Mouse (Mus musculus): ENCODE measurements around the gene Gpr107. TPM values are rescaled to one million over a fixed set of nuclear protein-coding genes. Genes with fewer than 3 reads are reported as not detected.
A peak's percentile ranks its signal among the peaks of the same experiment; 100 is the strongest.
"Not testable (repeated sequence)": the region's sequence is repeated elsewhere in the genome, so short reads cannot be mapped to it uniquely, and the experiment has no call there.

The Gpr107 gene
- polyA plus RNA-seq, 1 experiment from 2014 or later: 39.8 TPM

DNA sequence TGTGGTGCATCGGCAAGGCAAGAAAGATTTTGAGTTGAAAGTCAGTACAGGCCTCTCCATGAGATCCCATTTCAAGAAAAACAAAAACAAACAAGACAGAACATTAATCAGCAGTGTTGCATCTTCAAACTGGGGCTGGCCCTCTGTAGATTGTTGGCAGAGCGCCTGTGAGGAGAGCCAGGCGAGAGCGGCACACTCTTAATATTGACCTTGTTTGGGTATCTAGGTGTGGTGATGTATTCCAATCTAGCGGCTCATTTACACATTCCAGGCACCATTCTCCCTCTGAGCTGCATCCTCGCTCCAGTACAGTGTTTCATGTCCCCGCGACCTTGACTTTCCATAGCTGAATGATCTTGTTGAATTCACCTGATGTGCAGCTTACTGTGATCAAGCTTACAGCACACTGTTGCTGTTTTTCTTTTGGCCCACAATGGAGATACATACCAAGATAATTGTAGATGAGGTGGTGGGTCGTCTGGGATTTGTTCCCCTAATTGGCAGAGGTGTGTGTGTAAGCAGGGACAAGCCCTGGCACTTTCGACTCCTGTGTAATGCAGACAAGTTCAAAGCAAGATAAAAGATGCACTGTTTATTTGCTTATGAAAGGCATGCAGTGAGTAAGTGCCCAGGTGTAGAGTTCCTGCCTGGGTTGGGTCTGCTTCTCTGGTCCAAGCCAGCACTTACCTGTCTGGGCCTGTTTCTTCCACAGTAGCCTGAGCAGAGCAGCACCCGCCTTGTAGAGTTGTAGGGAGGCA lies 11.4 kb downstream of the Gpr107 start:
- no peaks in the 10 kb centered on the region for H3K27me3 ChIP-seq
- peaks cover 27% of the 10 kb centered on the region for H3K36me3 ChIP-seq
- WGBS: 71% methylated on average over 11 of the region's 11 CpGs
- H3K9ac ChIP-seq: peak overlapping the region; percentile 40; the same call in 1 of the 2 replicates
- H3K4me3 ChIP-seq: no peak overlapping the region
- peaks cover 19% of the 10 kb centered on the region for H3K4me1 ChIP-seq
- H3K9me3 ChIP-seq: no peaks in the 10 kb centered on the region
- ATAC-seq (ENCODE audit: insufficient number of reproducible peaks, insufficient read depth, low FRiP score, low TSS enrichment, low read depth): peak; percentile 68
- no peak overlapping the region for H3K4me2 ChIP-seq
- H3K27ac ChIP-seq: peak overlapping the region; percentile 79

GRCm38 (mm10) chr2:31164841-31165455 lies 12.8 kb downstream of the Gpr107 start:
- Histone ChIP-seq H3K9ac (peak overlapping the region; percentile 51; the same call in 1 of the 2 replicates), H3K4me2 (peak overlapping the region; percentile 11; the same call in 1 of the 2 replicates), H3K27me3 (no peaks in the 10 kb centered on the region), H3K27ac (peak overlapping the region; percentile 79), H3K36me3 (peaks cover 41% of the 10 kb centered on the region), H3K9me3 (no peaks in the 10 kb centered on the region), H3K4me1 (peaks cover 19% of the 10 kb centered on the region), H3K4me3 (no peak overlapping the region)
- ATAC-seq (ENCODE audit: insufficient number of reproducible peaks, insufficient read depth, low FRiP score, low TSS enrichment, low read depth): no peak
- WGBS: 33% methylated on average over 5 of the region's 5 CpGs

DNA sequence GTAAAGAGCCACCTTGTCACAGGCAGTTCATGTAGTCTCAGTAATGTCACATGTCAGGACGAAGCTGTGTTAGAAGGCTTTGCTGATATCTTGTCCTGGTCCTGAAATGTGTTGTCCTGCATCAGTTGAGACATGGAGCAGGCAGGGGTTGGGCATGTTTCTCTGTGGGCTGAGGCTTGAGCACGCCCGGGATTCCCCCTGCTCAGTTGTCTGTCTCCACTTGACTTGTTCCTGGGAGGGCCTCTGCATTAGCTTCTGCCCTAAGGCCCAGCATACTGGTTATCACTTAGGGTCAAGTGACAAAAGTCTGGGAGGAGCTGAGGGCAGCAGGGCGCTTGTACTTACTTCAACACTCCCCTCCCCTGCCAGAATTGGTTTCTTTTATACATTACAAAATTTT lies 13.4 kb downstream of the Gpr107 start:
- Histone ChIP-seq H3K4me3 (no peak overlapping the region), H3K9me3 (no peaks in the 10 kb centered on the region), H3K36me3 (peaks cover 41% of the 10 kb centered on the region), H3K4me1 (peaks cover 19% of the 10 kb centered on the region), H3K9ac (peak overlapping the region; percentile 51; the same call in 1 of the 2 replicates), H3K27ac (peak overlapping the region; percentile 79), H3K4me2 (no peak overlapping the region), H3K27me3 (no peaks in the 10 kb centered on the region)
- 43% methylated on average over 4 of the region's 4 CpGs for WGBS
- no peak for ATAC-seq (ENCODE audit: insufficient number of reproducible peaks, insufficient read depth, low FRiP score, low TSS enrichment, low read depth)

- H3K4me3 ChIP-seq; H3K9ac ChIP-seq; H3K4me2 ChIP-seq; H3K27ac ChIP-seq; ATAC-seq (ENCODE audit: insufficient number of reproducible peaks, insufficient read depth, low FRiP score, low TSS enrichment, low read depth); H3K9me3 ChIP-seq; H3K27me3 ChIP-seq: not testable (repeated sequence)
- Histone ChIP-seq H3K4me1 (peaks cover 19% of the 10 kb centered on the region), H3K36me3 (peaks cover 60% of the 10 kb centered on the region)
- 93% methylated on average over 2 of the region's 2 CpGs for WGBS
Measured at GRCm38 (mm10) chr2:31167571-31167970, 15.5 kb downstream of the Gpr107 start.

DNA sequence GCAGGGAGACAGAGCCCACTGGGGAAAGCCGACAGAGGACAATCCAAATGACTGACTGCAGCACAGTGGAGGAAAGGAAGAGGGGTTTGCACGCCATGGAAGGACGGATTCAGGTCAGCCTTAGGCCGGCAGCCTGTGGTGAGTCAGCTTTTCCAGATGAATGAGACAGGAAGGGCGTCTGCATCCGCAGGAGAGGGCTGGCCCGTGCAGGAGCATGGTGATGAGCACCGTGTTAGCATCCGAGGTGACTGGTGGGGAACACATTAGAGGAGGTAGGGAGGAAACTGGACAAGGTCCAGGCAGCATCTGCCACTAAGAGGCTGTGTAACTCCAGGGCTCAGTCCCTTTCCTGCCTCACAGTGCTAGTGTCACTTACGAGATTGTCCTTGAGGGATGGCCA lies 16.9 kb downstream of the Gpr107 start:
- Histone ChIP-seq H3K27ac (no peak overlapping the region), H3K36me3 (peaks cover 75% of the 10 kb centered on the region), H3K4me1 (peaks cover 17% of the 10 kb centered on the region), H3K9me3 (no peaks in the 10 kb centered on the region), H3K9ac (no peak overlapping the region), H3K27me3 (no peaks in the 10 kb centered on the region), H3K4me3 (no peak overlapping the region), H3K4me2 (no peak overlapping the region)
- 84% methylated on average over 10 of the region's 10 CpGs for WGBS
- no peak for ATAC-seq (ENCODE audit: insufficient number of reproducible peaks, insufficient read depth, low FRiP score, low TSS enrichment, low read depth)

DNA sequence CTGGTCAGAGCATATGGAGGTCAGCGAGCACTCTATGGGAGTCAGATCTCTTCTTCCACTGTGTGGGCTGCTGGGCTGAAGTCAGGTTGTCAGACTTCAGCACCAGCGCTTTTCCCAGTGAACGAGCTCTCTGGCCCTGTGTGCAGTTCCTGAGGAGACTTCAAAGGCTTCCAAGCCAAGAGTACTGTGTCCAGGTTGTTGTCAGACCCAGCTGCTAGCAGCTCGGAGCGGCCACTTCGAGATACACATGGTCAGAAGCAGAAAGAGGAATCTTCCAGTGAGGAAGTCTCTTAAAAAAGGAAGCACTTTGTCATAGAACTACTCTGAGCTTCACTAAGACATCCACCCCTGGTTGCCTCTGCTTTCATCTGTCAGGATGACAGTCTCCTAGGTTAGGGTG lies 18.0 kb downstream of the Gpr107 start:
- H3K9me3 ChIP-seq: no peaks in the 10 kb centered on the region
- H3K4me3 ChIP-seq: no peak overlapping the region
- no peaks in the 10 kb centered on the region for H3K27me3 ChIP-seq
- peaks cover 6% of the 10 kb centered on the region for H3K4me1 ChIP-seq
- H3K27ac ChIP-seq: no peak overlapping the region
- ATAC-seq (ENCODE audit: insufficient number of reproducible peaks, insufficient read depth, low FRiP score, low TSS enrichment, low read depth): no peak
- H3K36me3 ChIP-seq: peaks cover 86% of the 10 kb centered on the region
- WGBS: 90% methylated on average over 6 of the region's 6 CpGs
- no peak overlapping the region for H3K9ac ChIP-seq
- H3K4me2 ChIP-seq: no peak overlapping the region

GRCm38 (mm10) chr2:31172001-31172400 lies 19.9 kb downstream of the Gpr107 start:
- no peaks in the 10 kb centered on the region for H3K4me1 ChIP-seq
- H3K9ac ChIP-seq: no peak overlapping the region
- H3K4me2 ChIP-seq: no peak overlapping the region
- 82% methylated on average over 5 of the region's 5 CpGs for WGBS
- peaks cover 98% of the 10 kb centered on the region for H3K36me3 ChIP-seq
- H3K27ac ChIP-seq: peak overlapping the region; percentile 60; the same call in 1 of the 2 replicates
- H3K9me3 ChIP-seq: no peaks in the 10 kb centered on the region
- ATAC-seq (ENCODE audit: insufficient number of reproducible peaks, insufficient read depth, low FRiP score, low TSS enrichment, low read depth): no peak
- no peaks in the 10 kb centered on the region for H3K27me3 ChIP-seq
- no peak overlapping the region for H3K4me3 ChIP-seq

DNA sequence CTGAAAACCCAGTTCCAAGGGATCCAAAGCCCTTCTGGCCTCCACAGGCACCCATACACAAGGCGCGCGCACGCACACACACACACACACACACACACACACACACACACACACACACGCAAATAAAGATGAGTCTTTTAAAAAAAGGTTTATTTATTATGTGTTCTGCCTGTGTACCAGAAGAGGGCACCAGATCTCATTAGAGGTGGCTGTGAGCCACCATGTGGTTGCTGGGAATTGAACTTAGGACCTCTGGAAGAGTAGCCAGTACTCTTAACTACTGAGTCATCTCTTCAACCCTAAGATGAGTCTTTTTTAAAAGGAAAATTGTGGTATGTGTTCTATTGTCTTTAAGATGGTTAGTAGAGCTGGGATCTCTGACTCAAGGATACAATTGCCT lies 20.4 kb downstream of the Gpr107 start:
- Histone ChIP-seq H3K4me1 (no peaks in the 10 kb centered on the region), H3K4me2 (no peak overlapping the region), H3K9ac (no peak overlapping the region), H3K36me3 (peaks cover 99% of the 10 kb centered on the region), H3K9me3 (no peaks in the 10 kb centered on the region), H3K27ac (peak overlapping the region; percentile 60; the same call in 1 of the 2 replicates), H3K4me3 (no peak overlapping the region), H3K27me3 (no peaks in the 10 kb centered on the region)
- WGBS: 87% methylated on average over 5 of the region's 5 CpGs
- no peak for ATAC-seq (ENCODE audit: insufficient number of reproducible peaks, insufficient read depth, low FRiP score, low TSS enrichment, low read depth)

- no peaks in the 10 kb centered on the region for H3K27me3 ChIP-seq
- H3K4me2 ChIP-seq: no peak overlapping the region
- H3K36me3 ChIP-seq: peaks cover 99% of the 10 kb centered on the region
- H3K27ac ChIP-seq: no peak overlapping the region
- 78% methylated on average over 4 of the region's 4 CpGs for WGBS
- no peak overlapping the region for H3K4me3 ChIP-seq
- H3K9me3 ChIP-seq: no peaks in the 10 kb centered on the region
- H3K4me1 ChIP-seq: no peaks in the 10 kb centered on the region
- no peak overlapping the region for H3K9ac ChIP-seq
- ATAC-seq (ENCODE audit: insufficient number of reproducible peaks, insufficient read depth, low FRiP score, low TSS enrichment, low read depth): no peak
Measured at GRCm38 (mm10) chr2:31173290-31173689, 21.2 kb downstream of the Gpr107 start.

DNA sequence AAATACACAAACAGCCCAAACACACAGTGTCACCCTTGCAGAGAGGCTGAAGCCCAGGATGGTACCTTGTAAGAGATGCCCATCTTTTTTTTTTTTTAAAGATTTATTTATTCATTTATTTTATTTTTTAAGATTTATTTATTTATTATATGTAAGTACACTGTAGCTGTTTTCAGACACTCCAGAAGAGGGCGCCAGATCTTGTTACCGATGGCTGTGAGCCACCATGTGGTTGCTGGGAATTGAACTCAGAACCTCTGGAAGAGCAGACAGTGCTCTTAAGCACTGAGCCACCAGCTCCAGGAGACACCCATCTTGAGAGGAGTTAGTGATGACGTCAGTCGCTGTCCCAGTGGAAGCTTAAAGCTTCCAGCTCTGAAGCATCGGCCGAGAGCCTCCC lies 26.5 kb downstream of the Gpr107 start:
- not testable (repeated sequence) for H3K27me3 ChIP-seq; H3K9me3 ChIP-seq; H3K4me2 ChIP-seq; H3K4me3 ChIP-seq; H3K9ac ChIP-seq; H3K4me1 ChIP-seq; ATAC-seq (ENCODE audit: insufficient number of reproducible peaks, insufficient read depth, low FRiP score, low TSS enrichment, low read depth); H3K27ac ChIP-seq
- WGBS: 77% methylated on average over 6 of the region's 6 CpGs
- H3K36me3 ChIP-seq: peaks cover 97% of the 10 kb centered on the region

DNA sequence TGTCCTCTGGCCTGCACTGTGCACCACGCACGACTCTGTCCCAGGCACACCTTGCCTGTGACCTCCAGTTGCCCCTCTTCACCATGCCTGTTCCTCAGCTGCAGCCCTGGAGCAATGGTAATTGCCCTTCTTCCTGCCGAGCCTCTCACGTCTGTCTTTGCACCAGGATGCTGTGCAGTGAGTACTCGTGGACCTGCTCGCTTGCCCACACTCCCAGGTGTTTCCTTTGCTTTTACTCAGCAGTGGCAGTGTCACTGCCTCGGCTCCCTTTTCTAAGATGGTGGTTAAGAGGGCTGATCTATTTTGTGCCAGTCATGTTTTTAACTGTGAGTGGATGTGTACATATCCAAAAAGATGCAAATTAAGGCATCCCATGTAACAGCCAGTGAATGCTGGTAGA lies 27.4 kb downstream of the Gpr107 start:
- WGBS: 59% methylated on average over 7 of the region's 7 CpGs
- Histone ChIP-seq H3K36me3 (peaks cover 97% of the 10 kb centered on the region), H3K9ac (no peak overlapping the region), H3K4me2 (no peak overlapping the region), H3K9me3 (no peaks in the 10 kb centered on the region), H3K4me1 (no peaks in the 10 kb centered on the region), H3K27ac (no peak overlapping the region), H3K27me3 (no peaks in the 10 kb centered on the region), H3K4me3 (no peak overlapping the region)
- no peak for ATAC-seq (ENCODE audit: insufficient number of reproducible peaks, insufficient read depth, low FRiP score, low TSS enrichment, low read depth)

- ATAC-seq (ENCODE audit: insufficient number of reproducible peaks, insufficient read depth, low FRiP score, low TSS enrichment, low read depth): no peak
- 59% methylated on average over 7 of the region's 7 CpGs for WGBS
- H3K36me3 ChIP-seq: peaks cover 97% of the 10 kb centered on the region
- no peak overlapping the region for H3K4me2 ChIP-seq
- H3K4me1 ChIP-seq: no peaks in the 10 kb centered on the region
- H3K9ac ChIP-seq: no peak overlapping the region
- H3K27me3 ChIP-seq: no peaks in the 10 kb centered on the region
- H3K27ac ChIP-seq: no peak overlapping the region
- no peak overlapping the region for H3K4me3 ChIP-seq
- no peaks in the 10 kb centered on the region for H3K9me3 ChIP-seq
Measured at GRCm38 (mm10) chr2:31180081-31180551, 28.0 kb downstream of the Gpr107 start.

All from embryonic facial prominence, embryonic 13.5 days (tissue).